Mouse (Mus musculus): ENCODE results near the gene Pkp2. TPM values are rescaled to one million over a fixed set of nuclear protein-coding genes. Genes with fewer than 3 reads are reported as not detected.
"Not testable (repeated sequence)": the region's sequence is repeated elsewhere in the genome, so short reads cannot be mapped to it uniquely, and the experiment has no call there.

The Pkp2 gene
- 100 to 1,000 TPM; 163 to 168 TPM for total RNA-seq (2021)

- peak; percentile 64 to 71 for DNase-seq
- intact Hi-C loops (cut with DNase I), result no loop called here
These were observed at the start of gene Pkp2 for GRCm38 (mm10) chr16:16213079-16213760. TSS of gene Pkp2 (plus strand) at chr16:16213318.

GRCm38 (mm10) chr16:16197374-16197773, 15.7 kb upstream of the Pkp2 start:
- intact Hi-C loops (cut with DNase I), result no loop called here

GRCm38 (mm10) chr16:16201991-16202390, 11.1 kb upstream of the Pkp2 start:
- DNase-seq, result peak in 1 of 2 experiments; percentile 26
- intact Hi-C loops (cut with DNase I), result loop anchor here (2.0 to 5.0 kb wide), 2 partner anchors 101 to 380 kb away; partner anchors contain the start of gene Yars2

More at GRCm38 (mm10) chr16:16197374-16197773, 15.7 kb upstream of the Pkp2 start:
- DNase-seq, result no peak

- intact Hi-C loops (cut with DNase I), result loop anchor here (5.0 kb wide), 1 partner anchor 378 kb away; no protein-coding TSS in a partner anchor
- no peak for DNase-seq
These were observed 8.5 kb upstream of the Pkp2 start for GRCm38 (mm10) chr16:16204648-16205047.

GRCm38 (mm10) chr16:16212723-16213078, 417 bp upstream of the Pkp2 start:
- intact Hi-C loops (cut with DNase I), result no loop called here
- DNase-seq, result no peak

GRCm38 (mm10) chr16:16213761-16214305, 715 bp downstream of the Pkp2 start:
- DNase-seq, result no peak
- intact Hi-C loops (cut with DNase I), result loop anchor here (2.0 kb wide), 1 partner anchor 45 kb away; no protein-coding TSS in a partner anchor

- peak in 1 of 2 experiments; percentile 15 for DNase-seq
- intact Hi-C loops (cut with DNase I), result loop anchor here (2.0 kb wide), 1 partner anchor 43 kb away; no protein-coding TSS in a partner anchor
These were observed 2.7 kb downstream of the Pkp2 start for GRCm38 (mm10) chr16:16215645-16216387.

- DNase-seq, result no peak
- intact Hi-C loops (cut with DNase I), result no loop called here
These were observed 3.8 kb downstream of the Pkp2 start for GRCm38 (mm10) chr16:16216934-16217333.

GRCm38 (mm10) chr16:16219835-16220234, 6.7 kb downstream of the Pkp2 start:
- no peak for DNase-seq
- intact Hi-C loops (cut with DNase I), result loop anchor here (1.0 kb wide), 1 partner anchor 36 kb away; no protein-coding TSS in a partner anchor

GRCm38 (mm10) chr16:16222651-16223050, 9.5 kb downstream of the Pkp2 start:
- no peak for DNase-seq
- intact Hi-C loops (cut with DNase I), result no loop called here

GRCm38 (mm10) chr16:16224506-16224924, 11.4 kb downstream of the Pkp2 start:
- intact Hi-C loops (cut with DNase I), result no loop called here
- peak in 1 of 2 experiments; percentile 15 for DNase-seq

- intact Hi-C loops (cut with DNase I), result no loop called here
- no peak for DNase-seq
These were observed 12.7 kb downstream of the Pkp2 start for GRCm38 (mm10) chr16:16225828-16226227.

GRCm38 (mm10) chr16:16230439-16230838, 17.3 kb downstream of the Pkp2 start:
- intact Hi-C loops (cut with DNase I), result loop anchor here (2.0 kb wide), 1 partner anchor 16 kb away; no protein-coding TSS in a partner anchor
- no peak for DNase-seq

GRCm38 (mm10) chr16:16233919-16234318, 20.8 kb downstream of the Pkp2 start:
- intact Hi-C loops (cut with DNase I), result no loop called here
- no peak for DNase-seq

GRCm38 (mm10) chr16:16236681-16237080, 23.6 kb downstream of the Pkp2 start:
- intact Hi-C loops (cut with DNase I); DNase-seq: not testable (repeated sequence)

- intact Hi-C loops (cut with DNase I), result no loop called here
- DNase-seq, result no peak
These were observed 25.2 kb downstream of the Pkp2 start for GRCm38 (mm10) chr16:16238356-16238755.

GRCm38 (mm10) chr16:16244711-16245110, 31.6 kb downstream of the Pkp2 start:
- no peak for DNase-seq
- intact Hi-C loops (cut with DNase I), result no loop called here

GRCm38 (mm10) chr16:16250470-16250869, 37.4 kb downstream of the Pkp2 start:
- intact Hi-C loops (cut with DNase I), result no loop called here
- DNase-seq, result no peak

GRCm38 (mm10) chr16:16253326-16254074, 40.4 kb downstream of the Pkp2 start:
- DNase-seq, result peak; percentile 44 to 50
- intact Hi-C loops (cut with DNase I), result no loop called here

- intact Hi-C loops (cut with DNase I), result no loop called here
These were observed 42.1 kb downstream of the Pkp2 start for GRCm38 (mm10) chr16:16255217-16255616.

More at GRCm38 (mm10) chr16:16255217-16255616, 42.1 kb downstream of the Pkp2 start:
- DNase-seq, result no peak
